Mouse (Mus musculus): ENCODE data around the gene Naa25. TPM values are rescaled to one million over a fixed set of nuclear protein-coding genes. Genes with fewer than 3 reads are reported as not detected.

The Naa25 gene
- polyA plus RNA-seq, 1 experiment from 2014 or later: 24.4 TPM

- H3K4me1 ChIP-seq (replicated peaks; ENCODE audit: insufficient read depth, low read length): no peaks in the 10 kb centered on the region
- H3K27ac ChIP-seq: peak overlapping the region; percentile 91
- H3K9me3 ChIP-seq (replicated peaks; ENCODE audit: low read length): no peaks in the 10 kb centered on the region
- DNase-seq (ENCODE audit: low spot score) (peak; percentile 78), ATAC-seq (replicated peaks; ENCODE audit: low FRiP score, low read depth) (peak; percentile 74)
- TF ChIP-seq CTCF (IDR thresholded peaks at IDR 0.05; ENCODE audit: low read depth): no peak
- H3K4me2 ChIP-seq (ENCODE audit: low read length): peak overlapping the region; percentile 71
- WGBS: 3% methylated on average over 39 of the region's 47 CpGs
- H3K36me3 ChIP-seq (ENCODE audit: insufficient read depth, low read length): peaks cover 5% of the 10 kb centered on the region; the same call in 1 of the 2 replicates
- peak overlapping the region; percentile 85 for H3K9ac ChIP-seq (ENCODE audit: low read depth, low read length)
- H3K4me3 ChIP-seq (replicated peaks; ENCODE audit: low read depth, low read length): peak overlapping the region; percentile 78
- H3K27me3 ChIP-seq (ENCODE audit: insufficient read depth, low read length): no peaks in the 10 kb centered on the region
These were observed 12.8 kb upstream of the Naa25 start for GRCm38 (mm10) chr5:121384757-121385460.

DNA sequence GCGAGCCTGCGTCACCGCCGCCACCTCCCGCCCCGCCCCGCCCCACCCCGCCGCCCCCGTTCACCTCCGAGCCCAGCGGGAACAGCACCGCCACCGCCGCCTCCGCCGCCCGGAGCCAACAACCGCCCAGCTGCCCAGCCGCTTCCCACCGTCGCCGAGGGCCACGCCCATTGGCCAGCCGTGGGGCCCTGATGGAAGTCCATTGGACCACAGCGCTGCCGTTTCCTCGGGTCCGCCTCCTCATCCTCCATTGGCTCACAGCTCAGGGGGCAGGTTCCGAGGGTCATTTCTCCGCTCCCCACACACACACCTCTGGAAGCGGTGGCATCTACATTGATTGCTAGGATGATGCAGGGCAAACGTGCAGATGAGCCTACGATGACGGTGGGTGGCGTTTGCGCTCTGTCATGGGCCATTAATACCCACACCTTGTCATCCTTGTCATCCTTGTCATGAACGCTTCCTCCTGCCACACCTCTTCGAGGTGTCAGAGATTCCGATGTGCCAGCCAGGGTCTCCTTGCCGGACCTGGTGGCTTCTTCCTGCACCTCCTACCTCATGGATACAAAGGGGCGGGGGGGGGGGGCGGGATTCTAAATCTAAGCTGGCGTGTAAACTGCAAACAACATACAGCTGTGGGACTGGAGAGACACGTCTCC lies 12.1 kb upstream of the Naa25 start, which contains the start of gene Trafd1:
Gene Trafd1 (minus strand): TSS at position 172 of the 659 bp plus-strand sequence.
- 1% methylated on average over 40 of the region's 45 CpGs for WGBS
- Histone ChIP-seq H3K27ac (peak within 1 kb of the TSS; percentile 91), H3K4me2 (ENCODE audit: low read length) (peak within 1 kb of the TSS; percentile 71), H3K36me3 (ENCODE audit: insufficient read depth, low read length) (peaks cover 5% of the 10 kb centered on the region; the same call in 1 of the 2 replicates), H3K27me3 (ENCODE audit: insufficient read depth, low read length) (no peaks in the 10 kb centered on the region), H3K4me1 (replicated peaks; ENCODE audit: insufficient read depth, low read length) (no peaks in the 10 kb centered on the region), H3K9me3 (replicated peaks; ENCODE audit: low read length) (no peaks in the 10 kb centered on the region), H3K4me3 (replicated peaks; ENCODE audit: low read depth, low read length) (peak within 1 kb of the TSS; percentile 78), H3K9ac (ENCODE audit: low read depth, low read length) (peak within 1 kb of the TSS; percentile 85)
- ATAC-seq (replicated peaks; ENCODE audit: low FRiP score, low read depth): peak; percentile 96
- peak; percentile 98 for DNase-seq (ENCODE audit: low spot score)
- TF ChIP-seq CTCF (IDR thresholded peaks at IDR 0.05; ENCODE audit: low read depth): no peak

DNA sequence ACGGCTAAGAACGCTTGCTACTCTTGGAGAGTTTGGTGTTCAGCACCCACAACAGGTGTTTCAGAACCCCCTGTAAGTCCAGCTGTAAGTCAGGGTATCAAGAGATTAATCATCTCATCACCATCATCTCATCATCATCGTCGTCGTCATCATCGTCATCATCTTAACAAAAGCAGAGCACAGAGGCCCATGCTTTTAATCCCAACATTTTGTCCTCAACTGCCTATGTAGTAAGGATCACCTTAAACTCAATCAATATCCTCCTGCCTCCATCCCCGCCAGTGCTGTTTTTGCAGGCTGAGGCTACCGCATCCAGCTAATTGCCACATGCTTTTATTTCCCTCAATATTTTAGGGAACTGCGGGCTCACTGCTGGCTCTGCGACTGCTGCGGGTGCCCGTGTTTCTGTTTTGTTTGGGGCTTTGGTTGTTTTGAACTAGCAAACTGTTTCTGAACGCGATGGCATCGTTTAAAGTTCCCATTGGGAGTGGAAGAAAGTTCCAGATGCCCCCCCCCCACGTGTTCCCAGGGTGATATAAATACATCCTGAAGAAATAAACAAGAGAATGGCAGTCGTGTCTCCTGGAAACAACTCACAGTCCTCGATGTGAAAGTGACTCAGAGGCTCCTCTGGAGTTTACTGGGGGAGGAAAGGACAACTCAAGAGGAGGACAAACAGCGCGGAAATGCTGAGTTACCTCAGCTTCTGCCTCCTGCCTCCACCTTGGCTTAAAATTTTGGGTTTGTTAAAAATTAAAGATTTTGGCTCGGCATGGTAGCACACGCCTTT lies 11.4 kb upstream of the Naa25 start:
- no peak overlapping the region; the same call in 1 of the 2 replicates for H3K27ac ChIP-seq
- no peak for TF ChIP-seq CTCF (IDR thresholded peaks at IDR 0.05; ENCODE audit: low read depth)
- H3K4me1 ChIP-seq (replicated peaks; ENCODE audit: insufficient read depth, low read length): no peaks in the 10 kb centered on the region
- DNase-seq (ENCODE audit: low spot score) (no peak), ATAC-seq (replicated peaks; ENCODE audit: low FRiP score, low read depth) (no peak)
- no peaks in the 10 kb centered on the region for H3K9me3 ChIP-seq (replicated peaks; ENCODE audit: low read length)
- no peak overlapping the region for H3K9ac ChIP-seq (ENCODE audit: low read depth, low read length)
- peak overlapping the region; percentile 78 for H3K4me3 ChIP-seq (replicated peaks; ENCODE audit: low read depth, low read length)
- no peaks in the 10 kb centered on the region for H3K27me3 ChIP-seq (ENCODE audit: insufficient read depth, low read length)
- WGBS: 34% methylated on average over 22 of the region's 22 CpGs
- H3K4me2 ChIP-seq (ENCODE audit: low read length): peak overlapping the region; percentile 71
- H3K36me3 ChIP-seq (ENCODE audit: insufficient read depth, low read length): no peaks in the 10 kb centered on the region

GRCm38 (mm10) chr5:121387126-121387525 lies 10.6 kb upstream of the Naa25 start:
- Histone ChIP-seq H3K9me3 (replicated peaks; ENCODE audit: low read length) (no peaks in the 10 kb centered on the region), H3K9ac (ENCODE audit: low read depth, low read length) (no peak overlapping the region), H3K4me2 (ENCODE audit: low read length) (no peak overlapping the region), H3K4me1 (replicated peaks; ENCODE audit: insufficient read depth, low read length) (no peaks in the 10 kb centered on the region), H3K4me3 (replicated peaks; ENCODE audit: low read depth, low read length) (no peak overlapping the region), H3K36me3 (ENCODE audit: insufficient read depth, low read length) (no peaks in the 10 kb centered on the region), H3K27me3 (ENCODE audit: insufficient read depth, low read length) (no peaks in the 10 kb centered on the region), H3K27ac (no peak overlapping the region)
- TF ChIP-seq CTCF (IDR thresholded peaks at IDR 0.05; ENCODE audit: low read depth): no peak
- WGBS: 75% methylated on average over 4 of the region's 4 CpGs
- ATAC-seq (replicated peaks; ENCODE audit: low FRiP score, low read depth) (no peak), DNase-seq (ENCODE audit: low spot score) (no peak)

- DNase-seq (ENCODE audit: low spot score) (no peak), ATAC-seq (replicated peaks; ENCODE audit: low FRiP score, low read depth) (no peak)
- H3K4me3 ChIP-seq (replicated peaks; ENCODE audit: low read depth, low read length): no peak overlapping the region
- TF ChIP-seq CTCF (IDR thresholded peaks at IDR 0.05; ENCODE audit: low read depth): no peak
- H3K4me1 ChIP-seq (replicated peaks; ENCODE audit: insufficient read depth, low read length): no peaks in the 10 kb centered on the region
- H3K9me3 ChIP-seq (replicated peaks; ENCODE audit: low read length): no peaks in the 10 kb centered on the region
- H3K27ac ChIP-seq: no peak overlapping the region
- no peaks in the 10 kb centered on the region for H3K36me3 ChIP-seq (ENCODE audit: insufficient read depth, low read length)
- H3K27me3 ChIP-seq (ENCODE audit: insufficient read depth, low read length): no peaks in the 10 kb centered on the region
- 53% methylated on average over 7 of the region's 7 CpGs for WGBS
- H3K9ac ChIP-seq (ENCODE audit: low read depth, low read length): no peak overlapping the region
- no peak overlapping the region for H3K4me2 ChIP-seq (ENCODE audit: low read length)
These were observed 8.6 kb upstream of the Naa25 start for GRCm38 (mm10) chr5:121389106-121389505.

DNA sequence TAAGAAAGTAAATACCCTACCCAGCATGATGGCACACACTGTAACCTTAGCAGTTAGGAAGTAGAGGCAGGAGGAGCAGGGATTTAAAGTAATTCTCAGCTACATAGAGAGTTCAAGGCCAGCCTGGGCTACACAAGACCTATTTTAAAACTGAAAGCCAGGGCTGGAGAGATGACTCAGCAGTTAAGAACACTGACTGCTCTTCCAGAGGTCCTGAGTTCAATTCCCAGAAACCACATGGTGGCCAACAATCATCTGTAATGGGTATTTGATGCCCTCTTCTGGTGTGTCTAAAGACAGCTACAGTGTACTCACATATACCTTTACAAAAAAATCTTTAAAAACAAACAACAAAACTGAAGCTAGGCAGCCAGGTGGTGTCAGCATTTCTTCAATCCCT lies 8.0 kb upstream of the Naa25 start:
- Histone ChIP-seq H3K27me3 (ENCODE audit: insufficient read depth, low read length) (no peaks in the 10 kb centered on the region), H3K4me1 (replicated peaks; ENCODE audit: insufficient read depth, low read length) (no peaks in the 10 kb centered on the region), H3K4me3 (replicated peaks; ENCODE audit: low read depth, low read length) (no peak overlapping the region), H3K9me3 (replicated peaks; ENCODE audit: low read length) (no peaks in the 10 kb centered on the region), H3K36me3 (ENCODE audit: insufficient read depth, low read length) (no peaks in the 10 kb centered on the region), H3K4me2 (ENCODE audit: low read length) (no peak overlapping the region), H3K27ac (no peak overlapping the region), H3K9ac (ENCODE audit: low read depth, low read length) (no peak overlapping the region)
- TF ChIP-seq CTCF (IDR thresholded peaks at IDR 0.05; ENCODE audit: low read depth): no peak
- ATAC-seq (replicated peaks; ENCODE audit: low FRiP score, low read depth) (no peak), DNase-seq (ENCODE audit: low spot score) (no peak)

Data from kidney, postnatal 0 days (tissue).